Mouse (Mus musculus): ENCODE measurements around the gene Trpm6.

GRCm38 (mm10) chr19:18708101-18708500 is 41.7 kb upstream of the Trpm6 start:
- TF ChIP-seq CTCF (IDR thresholded peaks at IDR 0.05) = no peak
- TF ChIP-seq EP300 (IDR thresholded peaks at IDR 0.05; ENCODE audit: insufficient read depth, low read depth, low read length) = no peak
- no peak for TF ChIP-seq POLR2A (IDR thresholded peaks at IDR 0.05; ENCODE audit: insufficient read depth, low read depth, low read length)

Data from heart, adult 2 months (tissue).